Mouse (Mus musculus): ENCODE results near the gene Mtfr2.

- TF ChIP-seq POLR2A (IDR thresholded peaks at IDR 0.05; ENCODE audit: insufficient read depth, low read depth, low read length), result no peak
- no peak for TF ChIP-seq CTCF (IDR thresholded peaks at IDR 0.05)
Measured at GRCm38 (mm10) chr10:20345736-20346135, 1.8 kb upstream of the Mtfr2 start.
